Mouse (Mus musculus): ENCODE data around the gene Krt20. TPM values are rescaled to one million over a fixed set of nuclear protein-coding genes. Genes with fewer than 3 reads are reported as not detected.

Gene Krt20
- polyA plus RNA-seq, 1 experiment from 2014 or later: 16.6 TPM

- 60% methylated on average over 7 of the region's 7 CpGs for WGBS
- Histone ChIP-seq H3K4me3 (replicated peaks; ENCODE audit: low read length) (no peak overlapping the region), H3K9ac (ENCODE audit: low read length) (no peak overlapping the region), H3K4me2 (ENCODE audit: low read depth, low read length) (no peak overlapping the region), H3K27ac (ENCODE audit: low read length) (peak overlapping the region; percentile 15; the same call in 1 of the 2 replicates), H3K27me3 (ENCODE audit: control insufficient read depth, insufficient read depth, low read length) (no peaks in the 10 kb centered on the region), H3K4me1 (ENCODE audit: control insufficient read depth, insufficient read depth, low read length) (peaks cover 7% of the 10 kb centered on the region; the same call in 1 of the 2 replicates), H3K9me3 (replicated peaks; ENCODE audit: control insufficient read depth, low read length) (no peaks in the 10 kb centered on the region), H3K36me3 (ENCODE audit: control insufficient read depth, insufficient read depth, low read length) (no peaks in the 10 kb centered on the region)
- ATAC-seq (ENCODE audit: insufficient read depth, low FRiP score): no peak
These were observed 23.8 kb upstream of the Krt20 start for GRCm38 (mm10) chr11:99461736-99462135.

- H3K4me2 ChIP-seq (ENCODE audit: low read depth, low read length): no peak overlapping the region
- H3K27me3 ChIP-seq (ENCODE audit: control insufficient read depth, insufficient read depth, low read length): no peaks in the 10 kb centered on the region
- 38% methylated on average over 7 of the region's 7 CpGs for whole genome bisulfite sequencing
- H3K27ac ChIP-seq (ENCODE audit: low read length): peak overlapping the region; percentile 29; the same call in 1 of the 2 replicates
- H3K36me3 ChIP-seq (ENCODE audit: control insufficient read depth, insufficient read depth, low read length): no peaks in the 10 kb centered on the region
- H3K4me3 ChIP-seq (replicated peaks; ENCODE audit: low read length): no peak overlapping the region
- H3K4me1 ChIP-seq (ENCODE audit: control insufficient read depth, insufficient read depth, low read length): no peaks in the 10 kb centered on the region
- H3K9ac ChIP-seq (ENCODE audit: low read length): no peak overlapping the region
- H3K9me3 ChIP-seq (replicated peaks; ENCODE audit: control insufficient read depth, low read length): no peaks in the 10 kb centered on the region
- peak; percentile 75; the same call in 1 of the 2 replicates for ATAC-seq (ENCODE audit: insufficient read depth, low FRiP score)
These were observed 20.9 kb upstream of the Krt20 start for GRCm38 (mm10) chr11:99458887-99459286.

- Histone ChIP-seq H3K9ac (ENCODE audit: low read length) (no peak overlapping the region), H3K27me3 (ENCODE audit: control insufficient read depth, insufficient read depth, low read length) (no peaks in the 10 kb centered on the region), H3K4me3 (replicated peaks; ENCODE audit: low read length) (no peak overlapping the region), H3K4me1 (ENCODE audit: control insufficient read depth, insufficient read depth, low read length) (no peaks in the 10 kb centered on the region), H3K36me3 (ENCODE audit: control insufficient read depth, insufficient read depth, low read length) (no peaks in the 10 kb centered on the region), H3K9me3 (replicated peaks; ENCODE audit: control insufficient read depth, low read length) (no peaks in the 10 kb centered on the region), H3K4me2 (ENCODE audit: low read depth, low read length) (no peak overlapping the region), H3K27ac (ENCODE audit: low read length) (peak overlapping the region; percentile 34; the same call in 1 of the 2 replicates)
- no peak for ATAC-seq (ENCODE audit: insufficient read depth, low FRiP score)
- WGBS: 62% methylated on average over 10 of the region's 10 CpGs
These were observed 16.8 kb upstream of the Krt20 start for GRCm38 (mm10) chr11:99454759-99455158.

GRCm38 (mm10) chr11:99454044-99454443, 16.1 kb upstream of the Krt20 start:
- no peaks in the 10 kb centered on the region for H3K4me1 ChIP-seq (ENCODE audit: control insufficient read depth, insufficient read depth, low read length)
- H3K36me3 ChIP-seq (ENCODE audit: control insufficient read depth, insufficient read depth, low read length): no peaks in the 10 kb centered on the region
- no peaks in the 10 kb centered on the region for H3K27me3 ChIP-seq (ENCODE audit: control insufficient read depth, insufficient read depth, low read length)
- no peak overlapping the region for H3K4me3 ChIP-seq (replicated peaks; ENCODE audit: low read length)
- H3K27ac ChIP-seq (ENCODE audit: low read length): no peak overlapping the region
- H3K9ac ChIP-seq (ENCODE audit: low read length): no peak overlapping the region
- H3K4me2 ChIP-seq (ENCODE audit: low read depth, low read length): no peak overlapping the region
- no peak; the same call in 1 of the 2 replicates for ATAC-seq (ENCODE audit: insufficient read depth, low FRiP score)
- no peaks in the 10 kb centered on the region for H3K9me3 ChIP-seq (replicated peaks; ENCODE audit: control insufficient read depth, low read length)
- WGBS: 72% methylated on average over 4 of the region's 4 CpGs

GRCm38 (mm10) chr11:99448769-99449168, 10.8 kb upstream of the Krt20 start:
- 39% methylated on average over 2 of the region's 2 CpGs for WGBS
- Histone ChIP-seq H3K27ac (ENCODE audit: low read length) (no peak overlapping the region), H3K9ac (ENCODE audit: low read length) (no peak overlapping the region), H3K36me3 (ENCODE audit: control insufficient read depth, insufficient read depth, low read length) (no peaks in the 10 kb centered on the region), H3K4me2 (ENCODE audit: low read depth, low read length) (no peak overlapping the region), H3K4me1 (ENCODE audit: control insufficient read depth, insufficient read depth, low read length) (no peaks in the 10 kb centered on the region), H3K4me3 (replicated peaks; ENCODE audit: low read length) (no peak overlapping the region), H3K9me3 (replicated peaks; ENCODE audit: control insufficient read depth, low read length) (no peaks in the 10 kb centered on the region), H3K27me3 (ENCODE audit: control insufficient read depth, insufficient read depth, low read length) (no peaks in the 10 kb centered on the region)
- no peak for ATAC-seq (ENCODE audit: insufficient read depth, low FRiP score)

GRCm38 (mm10) chr11:99441220-99441619, 3.3 kb upstream of the Krt20 start:
- Histone ChIP-seq H3K4me1 (ENCODE audit: control insufficient read depth, insufficient read depth, low read length) (no peaks in the 10 kb centered on the region; the same call in 1 of the 2 replicates), H3K9me3 (replicated peaks; ENCODE audit: control insufficient read depth, low read length) (no peaks in the 10 kb centered on the region), H3K27me3 (ENCODE audit: control insufficient read depth, insufficient read depth, low read length) (no peaks in the 10 kb centered on the region), H3K27ac (ENCODE audit: low read length) (no peak overlapping the region), H3K4me2 (ENCODE audit: low read depth, low read length) (no peak overlapping the region), H3K36me3 (ENCODE audit: control insufficient read depth, insufficient read depth, low read length) (no peaks in the 10 kb centered on the region), H3K9ac (ENCODE audit: low read length) (no peak overlapping the region), H3K4me3 (replicated peaks; ENCODE audit: low read length) (no peak overlapping the region)
- 31% methylated on average over 8 of the region's 8 CpGs for WGBS
- no peak; the same call in 1 of the 2 replicates for ATAC-seq (ENCODE audit: insufficient read depth, low FRiP score)

- Histone ChIP-seq H3K4me3 (replicated peaks; ENCODE audit: low read length) (no peak overlapping the region), H3K9ac (ENCODE audit: low read length) (no peak overlapping the region; the same call in 1 of the 2 replicates), H3K27ac (ENCODE audit: low read length) (no peak overlapping the region), H3K36me3 (ENCODE audit: control insufficient read depth, insufficient read depth, low read length) (no peaks in the 10 kb centered on the region), H3K27me3 (ENCODE audit: control insufficient read depth, insufficient read depth, low read length) (no peaks in the 10 kb centered on the region), H3K9me3 (replicated peaks; ENCODE audit: control insufficient read depth, low read length) (no peaks in the 10 kb centered on the region), H3K4me2 (ENCODE audit: low read depth, low read length) (no peak overlapping the region), H3K4me1 (ENCODE audit: control insufficient read depth, insufficient read depth, low read length) (no peaks in the 10 kb centered on the region; the same call in 1 of the 2 replicates)
- 43% methylated on average over 10 of the region's 10 CpGs for WGBS
- peak; percentile 17; the same call in 1 of the 2 replicates for ATAC-seq (ENCODE audit: insufficient read depth, low FRiP score)
These were observed 1.5 kb upstream of the Krt20 start for GRCm38 (mm10) chr11:99439465-99439864.

- no peak overlapping the region for H3K4me2 ChIP-seq (ENCODE audit: low read depth, low read length)
- 58% methylated on average over 4 of the region's 4 CpGs for WGBS
- ATAC-seq (ENCODE audit: insufficient read depth, low FRiP score): no peak
These were observed 1.3 kb downstream of the Krt20 start for GRCm38 (mm10) chr11:99436625-99437024.

GRCm38 (mm10) chr11:99430670-99431069, 7.3 kb downstream of the Krt20 start:
- H3K9ac ChIP-seq (ENCODE audit: low read length): no peak overlapping the region

More at GRCm38 (mm10) chr11:99436625-99437024, 1.3 kb downstream of the Krt20 start:
- no peak overlapping the region for H3K4me3 ChIP-seq (replicated peaks; ENCODE audit: low read length)
- no peaks in the 10 kb centered on the region; the same call in 1 of the 2 replicates for H3K4me1 ChIP-seq (ENCODE audit: control insufficient read depth, insufficient read depth, low read length)
- H3K9me3 ChIP-seq (replicated peaks; ENCODE audit: control insufficient read depth, low read length): no peaks in the 10 kb centered on the region
- no peak overlapping the region for H3K9ac ChIP-seq (ENCODE audit: low read length)
- no peaks in the 10 kb centered on the region for H3K36me3 ChIP-seq (ENCODE audit: control insufficient read depth, insufficient read depth, low read length)
- H3K27ac ChIP-seq (ENCODE audit: low read length): no peak overlapping the region
- no peaks in the 10 kb centered on the region for H3K27me3 ChIP-seq (ENCODE audit: control insufficient read depth, insufficient read depth, low read length)

More at GRCm38 (mm10) chr11:99430670-99431069, 7.3 kb downstream of the Krt20 start:
- WGBS: 49% methylated on average over 12 of the region's 12 CpGs
- H3K4me1 ChIP-seq (ENCODE audit: control insufficient read depth, insufficient read depth, low read length): no peaks in the 10 kb centered on the region
- no peaks in the 10 kb centered on the region for H3K27me3 ChIP-seq (ENCODE audit: control insufficient read depth, insufficient read depth, low read length)
- no peaks in the 10 kb centered on the region for H3K9me3 ChIP-seq (replicated peaks; ENCODE audit: control insufficient read depth, low read length)
- H3K4me2 ChIP-seq (ENCODE audit: low read depth, low read length): no peak overlapping the region
- H3K4me3 ChIP-seq (replicated peaks; ENCODE audit: low read length): no peak overlapping the region
- H3K36me3 ChIP-seq (ENCODE audit: control insufficient read depth, insufficient read depth, low read length): no peaks in the 10 kb centered on the region
- H3K27ac ChIP-seq (ENCODE audit: low read length): no peak overlapping the region
- no peak for ATAC-seq (ENCODE audit: insufficient read depth, low FRiP score)
